Mouse (Mus musculus) bone marrow, adult 2 months (tissue): ENCODE measurements around the gene Slc3a2.

Experiments
- CTCF ChIP-seq: fragments of 200-500 bp; IDR thresholded peaks from 2 replicates; pipeline ENCODE4 v1.5.1; 2011; ENCODE audit warnings: low read length, control low read depth; ENCODE audit not compliant: control insufficient read depth, insufficient read depth
- POLR2A ChIP-seq: fragments of 200-500 bp; IDR thresholded peaks from 2 replicates; pipeline ENCODE4 v1.6.1; 2011; ENCODE audit warnings: low read depth, mild to moderate bottlenecking, control low read depth, low read length, borderline replicate concordance; ENCODE audit not compliant: control insufficient read depth

DNA sequence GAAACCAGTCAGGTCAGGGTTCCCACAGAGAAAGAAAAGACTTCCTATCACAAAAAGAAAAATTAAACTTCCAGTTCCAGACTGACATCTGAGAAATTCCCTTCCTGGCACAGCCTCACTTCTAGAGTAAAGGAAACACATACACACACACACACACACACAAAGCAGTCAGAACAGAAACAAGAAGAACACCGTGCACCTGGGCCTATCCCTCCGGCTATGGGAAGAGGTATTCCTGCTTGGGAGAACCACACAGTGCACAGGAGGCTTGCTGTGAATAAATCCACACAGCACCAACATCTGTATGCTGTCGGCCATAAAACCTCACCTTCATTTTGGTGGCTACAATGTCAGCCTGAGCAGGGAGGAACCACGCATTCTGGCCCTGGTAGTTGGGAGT is 11.7 kb downstream of the Slc3a2 start:
- TF ChIP-seq CTCF (no peak), POLR2A (no peak)
